Mouse (Mus musculus): ENCODE measurements around the gene Gm45618. TPM values are rescaled to one million over a fixed set of nuclear protein-coding genes. Genes with fewer than 3 reads are reported as not detected.
A peak's percentile ranks its signal among the peaks of the same experiment; 100 is the strongest.

The Gm45618 gene
- total and polyA plus RNA-seq, 3 experiments, result not detected

DNA sequence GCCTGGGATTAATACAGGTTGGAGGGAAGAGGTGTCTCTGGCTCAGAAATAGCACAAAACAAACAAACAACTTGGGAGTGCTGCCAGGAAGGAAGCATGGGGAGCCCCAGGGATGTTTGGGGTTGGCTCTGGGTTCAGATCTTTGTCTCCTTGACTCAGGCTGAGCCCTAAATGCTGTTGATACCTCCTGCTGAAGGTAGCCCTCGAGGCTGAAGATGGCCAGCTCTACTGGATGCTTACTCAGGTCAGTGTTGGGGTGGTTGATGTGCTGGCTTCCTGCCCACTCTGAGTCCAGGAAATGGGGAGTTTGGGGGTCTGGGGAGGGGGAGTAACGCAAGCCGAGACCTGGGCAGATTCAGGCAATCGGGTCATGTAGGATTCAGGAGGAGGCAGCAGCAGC lies 23.8 kb downstream of the Gm45618 start:
- H3K4me1 ChIP-seq (ENCODE audit: control insufficient read depth in 1 of 2, insufficient read depth in 2 of 2, low read length in 2 of 2), result peaks cover 0 to 3% of the 10 kb centered on the region in 2 experiments; a peak in 1 of 4 replicates

DNA sequence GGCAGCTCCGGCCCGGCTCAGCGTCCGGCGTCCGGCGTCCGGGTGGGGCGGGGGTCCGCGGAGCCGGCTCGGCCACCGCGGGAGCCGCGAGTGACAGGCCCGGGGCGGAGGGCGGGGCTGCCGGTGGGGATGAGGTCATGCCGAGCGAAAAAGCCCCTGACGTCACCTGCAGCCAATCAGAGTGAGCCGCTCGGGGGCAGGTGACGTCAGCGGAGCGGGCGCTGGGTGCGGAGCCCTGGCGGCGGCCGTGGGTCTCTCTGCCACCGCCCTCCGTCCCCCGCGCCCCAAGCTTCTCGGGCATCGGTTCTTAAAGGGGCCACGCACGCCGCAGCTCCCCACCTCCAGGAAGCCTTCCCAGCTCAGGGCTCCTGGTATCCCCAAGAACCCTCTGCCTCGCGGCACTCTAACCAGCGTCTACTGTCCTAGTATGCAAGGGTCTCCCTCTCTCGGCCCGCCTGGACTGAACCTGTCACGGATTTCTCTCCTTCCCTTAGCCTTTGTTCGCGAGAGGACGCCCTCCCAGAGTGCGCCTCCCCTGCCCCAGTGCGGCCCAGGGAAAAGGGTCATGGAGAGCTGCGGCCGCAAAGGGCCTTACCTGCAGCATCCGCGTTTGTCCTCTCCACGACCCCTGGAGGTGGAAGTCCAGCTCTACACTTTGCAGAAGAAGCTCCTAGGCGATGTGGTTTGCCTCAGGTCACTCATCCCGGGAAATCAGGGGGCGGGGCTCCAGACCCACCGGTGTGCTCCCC lies 25.2 kb downstream of the Gm45618 start, which contains the start of gene Dusp8:
Gene Dusp8 (minus strand): TSS at position 661 of the 749 bp plus-strand sequence.
- peaks cover 0 to 3% of the 10 kb centered on the region in 2 experiments; a peak in 1 of 4 replicates for H3K4me1 ChIP-seq (ENCODE audit: control insufficient read depth in 1 of 2, insufficient read depth in 2 of 2, low read length in 2 of 2)
- no peak within 1 kb of the TSS for H3K27ac ChIP-seq (ENCODE audit: control insufficient read depth, low read depth, low read length)
- peak in 1 of 3 experiments; percentile 16; a peak in 1 of 6 replicates for TF ChIP-seq CTCF (IDR thresholded peaks at IDR 0.05 in 2 of 3, conservative IDR thresholded peaks at IDR 0.05 in 1 of 3; ENCODE audit: control insufficient read depth in 1 of 3, insufficient read depth in 1 of 3, low read depth in 2 of 3, low read length in 3 of 3, poor library complexity in 1 of 3, severe bottlenecking in 1 of 3)
- TF ChIP-seq USF1 (IDR thresholded peaks at IDR 0.05; ENCODE audit: low read depth, low read length), result peak; percentile 46; the same call in 1 of the 2 replicates
- TF ChIP-seq ETS1 (IDR thresholded peaks at IDR 0.05; ENCODE audit: low read depth, low read length), result peak; percentile 83
- no peak for TF ChIP-seq TCF12 (IDR thresholded peaks at IDR 0.05; ENCODE audit: low read depth, low read length)
- TF ChIP-seq HCFC1 (IDR thresholded peaks at IDR 0.05; ENCODE audit: low read depth, low read length), result no peak

More for the DNA sequence above, 23.8 kb downstream of the Gm45618 start:
- Histone ChIP-seq H3K9me3 (replicated peaks; ENCODE audit: insufficient read depth, low read length) (no peaks in the 10 kb centered on the region), H3K9ac (ENCODE audit: control insufficient read depth, low read depth, low read length, poor library complexity, severe bottlenecking) (no peak overlapping the region), H3K27ac (ENCODE audit: control insufficient read depth, low read depth, low read length) (no peak overlapping the region), H3K36me3 (ENCODE audit: control insufficient read depth in 1 of 2, insufficient read depth in 2 of 2, low read length in 2 of 2) (no peaks in the 10 kb centered on the region; a peak in 1 of 4 replicates), H3K4me3 (ENCODE audit: control insufficient read depth in 1 of 2, insufficient read depth in 1 of 2, low read depth in 2 of 2, low read length in 2 of 2) (no peak overlapping the region), H3K79me2 (ENCODE audit: control insufficient read depth, insufficient read depth, low read length, poor library complexity) (no peaks in the 10 kb centered on the region), H3K27me3 (ENCODE audit: control insufficient read depth in 1 of 2, insufficient read depth in 2 of 2, low read length in 2 of 2) (peaks cover 22 to 23% of the 10 kb centered on the region in 2 experiments)
- DNase-seq (ENCODE audit: low read depth, low spot score), result no peak
- no peak for TF ChIP-seq KAT2A (conservative IDR thresholded peaks at IDR 0.05; ENCODE audit: low read depth, low read length)
- no peak for TF ChIP-seq TAL1 (IDR thresholded peaks at IDR 0.05; ENCODE audit: low read length)
- no peak for TF ChIP-seq NRF1 (IDR thresholded peaks at IDR 0.05; ENCODE audit: insufficient read depth, low read depth, low read length, poor library complexity, severe bottlenecking)
- TF ChIP-seq BHLHE40 (IDR thresholded peaks at IDR 0.05; ENCODE audit: borderline replicate concordance, low read depth, low read length), result no peak

DNA sequence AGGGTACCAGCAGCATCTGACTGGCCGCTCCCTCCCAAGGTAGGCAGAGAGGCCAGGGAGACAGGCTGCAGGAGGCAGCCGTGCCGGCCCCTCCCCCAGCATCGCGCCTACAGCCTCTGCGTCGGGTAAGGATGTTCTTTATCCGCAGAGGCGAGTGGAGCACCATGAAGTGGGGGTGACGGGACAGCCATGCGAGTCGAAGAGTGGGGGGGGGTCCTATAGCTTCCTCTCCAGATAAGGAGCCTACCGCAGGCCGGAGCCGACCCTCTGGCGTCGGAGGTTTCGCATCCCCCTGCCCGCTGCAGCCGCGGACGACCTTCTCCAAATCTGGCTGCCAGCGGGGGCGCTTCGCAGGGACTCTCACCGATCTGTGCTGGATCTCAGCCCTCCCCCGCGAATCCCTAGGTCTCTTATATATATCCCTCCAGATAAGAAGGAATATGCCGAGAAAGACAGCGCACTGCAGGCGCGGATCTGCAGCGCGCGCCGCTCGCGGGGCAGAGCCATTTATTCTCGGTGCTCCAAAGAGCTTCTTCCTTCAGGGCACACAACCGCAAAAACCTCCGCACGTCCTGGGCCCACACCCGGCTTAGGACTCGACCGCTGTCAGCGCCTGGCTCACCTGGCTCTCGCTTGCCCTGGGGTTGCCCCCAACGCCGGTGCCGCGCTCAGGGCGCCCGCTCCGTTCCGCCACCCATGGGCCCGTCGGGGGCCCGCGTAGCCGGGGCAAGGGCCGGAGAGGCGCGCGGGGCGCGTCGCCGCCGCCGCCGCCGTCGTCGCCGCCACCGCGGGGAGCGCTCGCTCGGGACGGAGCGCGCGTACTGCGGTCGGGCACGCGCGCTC lies 26.0 kb downstream of the Gm45618 start:
- DNase-seq (ENCODE audit: low read depth, low spot score), result peak; percentile 35
- no peak overlapping the region for H3K27ac ChIP-seq (ENCODE audit: control insufficient read depth, low read depth, low read length)

More for the DNA sequence above, 25.2 kb downstream of the Gm45618 start, which contains the start of gene Dusp8:
- peak within 1 kb of the TSS; percentile 52 to 62; a peak in 3 of 4 replicates for H3K4me3 ChIP-seq (ENCODE audit: control insufficient read depth in 1 of 2, insufficient read depth in 1 of 2, low read depth in 2 of 2, low read length in 2 of 2)
- no peaks in the 10 kb centered on the region for H3K9me3 ChIP-seq (replicated peaks; ENCODE audit: insufficient read depth, low read length)
- no peaks in the 10 kb centered on the region for H3K79me2 ChIP-seq (ENCODE audit: control insufficient read depth, insufficient read depth, low read length, poor library complexity)
- H3K9ac ChIP-seq (ENCODE audit: control insufficient read depth, low read depth, low read length, poor library complexity, severe bottlenecking), result peak within 1 kb of the TSS; percentile 71
- H3K27me3 ChIP-seq (ENCODE audit: control insufficient read depth in 1 of 2, insufficient read depth in 2 of 2, low read length in 2 of 2), result peaks cover 10 to 20% of the 10 kb centered on the region in 2 experiments
- H3K36me3 ChIP-seq (ENCODE audit: control insufficient read depth in 1 of 2, insufficient read depth in 2 of 2, low read length in 2 of 2), result no peaks in the 10 kb centered on the region; a peak in 1 of 4 replicates
- DNase-seq (ENCODE audit: low read depth, low spot score), result peak; percentile 79

More for the DNA sequence above, 26.0 kb downstream of the Gm45618 start:
- H3K4me1 ChIP-seq (ENCODE audit: control insufficient read depth in 1 of 2, insufficient read depth in 2 of 2, low read length in 2 of 2), result peaks cover 0 to 5% of the 10 kb centered on the region in 2 experiments; a peak in 1 of 4 replicates
- no peaks in the 10 kb centered on the region; a peak in 1 of 4 replicates for H3K36me3 ChIP-seq (ENCODE audit: control insufficient read depth in 1 of 2, insufficient read depth in 2 of 2, low read length in 2 of 2)
- no peak for TF ChIP-seq EP300 (IDR thresholded peaks at IDR 0.05; ENCODE audit: low read depth in 1 of 2, low read length in 2 of 2)
- no peak for TF ChIP-seq CTCF (IDR thresholded peaks at IDR 0.05 in 2 of 3, conservative IDR thresholded peaks at IDR 0.05 in 1 of 3; ENCODE audit: control insufficient read depth in 1 of 3, insufficient read depth in 1 of 3, low read depth in 2 of 3, low read length in 3 of 3, poor library complexity in 1 of 3, severe bottlenecking in 1 of 3)
- TF ChIP-seq MYB (IDR thresholded peaks at IDR 0.05; ENCODE audit: low read depth, low read length), result no peak
- no peak for TF ChIP-seq GATA1 (IDR thresholded peaks at IDR 0.05; ENCODE audit: low read depth, low read length)
- no peak for TF ChIP-seq MEF2A (IDR thresholded peaks at IDR 0.05; ENCODE audit: extremely low read depth, insufficient replicate concordance, low read depth, low read length, poor library complexity, severe bottlenecking)
- no peak for TF ChIP-seq CHD1 (IDR thresholded peaks at IDR 0.05; ENCODE audit: low read depth, low read length)
- TF ChIP-seq POLR2A (IDR thresholded peaks at IDR 0.05; ENCODE audit: control insufficient read depth in 1 of 2, insufficient read depth in 1 of 2, low read depth in 1 of 2, low read length in 2 of 2, poor library complexity in 1 of 2), result no peak
- TF ChIP-seq UBTF (IDR thresholded peaks at IDR 0.05; ENCODE audit: borderline replicate concordance, insufficient read depth, low read depth, low read length), result no peak
- TF ChIP-seq BHLHE40 (IDR thresholded peaks at IDR 0.05; ENCODE audit: borderline replicate concordance, low read depth, low read length), result no peak
- TF ChIP-seq USF1 (IDR thresholded peaks at IDR 0.05; ENCODE audit: low read depth, low read length), result no peak
- no peak for TF ChIP-seq ELF1 (IDR thresholded peaks at IDR 0.05; ENCODE audit: low read depth, low read length)
- no peak for TF ChIP-seq E2F4 (IDR thresholded peaks at IDR 0.05; ENCODE audit: borderline replicate concordance, low read depth, low read length)
- peak overlapping the region; percentile 71 for H3K9ac ChIP-seq (ENCODE audit: control insufficient read depth, low read depth, low read length, poor library complexity, severe bottlenecking)
- no peaks in the 10 kb centered on the region for H3K9me3 ChIP-seq (replicated peaks; ENCODE audit: insufficient read depth, low read length)
- H3K27me3 ChIP-seq (ENCODE audit: control insufficient read depth in 1 of 2, insufficient read depth in 2 of 2, low read length in 2 of 2), result peaks cover 9 to 15% of the 10 kb centered on the region in 2 experiments
- no peaks in the 10 kb centered on the region for H3K79me2 ChIP-seq (ENCODE audit: control insufficient read depth, insufficient read depth, low read length, poor library complexity)
- peak overlapping the region; percentile 31 to 62; a peak in 3 of 4 replicates for H3K4me3 ChIP-seq (ENCODE audit: control insufficient read depth in 1 of 2, insufficient read depth in 1 of 2, low read depth in 2 of 2, low read length in 2 of 2)

Measured in MEL (cell line).